Mouse (Mus musculus): ENCODE data around the gene Ascc2. TPM values are rescaled to one million over a fixed set of nuclear protein-coding genes. Genes with fewer than 3 reads are reported as not detected.

The Ascc2 gene
- polyA plus RNA-seq, 1 experiment = 18.0 TPM

DNA sequence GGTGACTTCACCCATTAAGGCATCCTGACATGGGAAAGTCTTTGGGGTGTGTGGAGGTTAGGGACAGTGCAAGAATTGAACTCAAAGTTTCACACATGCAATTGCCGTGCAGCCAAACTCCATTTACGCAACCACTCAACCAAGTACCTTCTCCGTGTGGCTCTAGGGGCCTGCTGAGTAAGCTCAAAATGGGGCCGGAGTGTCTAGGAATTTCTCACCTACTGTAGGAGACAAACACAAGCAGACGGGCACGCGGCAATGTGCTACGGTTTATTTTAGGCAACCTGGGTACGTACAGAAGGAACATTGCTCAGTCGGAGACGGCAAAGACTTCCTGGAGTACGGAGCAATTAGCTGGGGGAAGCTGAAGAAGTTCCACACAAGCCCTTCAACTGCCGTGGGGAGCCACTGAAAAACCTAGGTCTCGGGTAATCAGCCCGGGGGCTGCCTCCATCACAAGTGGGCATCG, 17.5 kb upstream of the Ascc2 start, which contains the start of gene Gm11032:
Gene Gm11032, plus strand, starts transcription at position 51 of the 469 bp plus-strand sequence.
- DNase-seq = no peak

DNA sequence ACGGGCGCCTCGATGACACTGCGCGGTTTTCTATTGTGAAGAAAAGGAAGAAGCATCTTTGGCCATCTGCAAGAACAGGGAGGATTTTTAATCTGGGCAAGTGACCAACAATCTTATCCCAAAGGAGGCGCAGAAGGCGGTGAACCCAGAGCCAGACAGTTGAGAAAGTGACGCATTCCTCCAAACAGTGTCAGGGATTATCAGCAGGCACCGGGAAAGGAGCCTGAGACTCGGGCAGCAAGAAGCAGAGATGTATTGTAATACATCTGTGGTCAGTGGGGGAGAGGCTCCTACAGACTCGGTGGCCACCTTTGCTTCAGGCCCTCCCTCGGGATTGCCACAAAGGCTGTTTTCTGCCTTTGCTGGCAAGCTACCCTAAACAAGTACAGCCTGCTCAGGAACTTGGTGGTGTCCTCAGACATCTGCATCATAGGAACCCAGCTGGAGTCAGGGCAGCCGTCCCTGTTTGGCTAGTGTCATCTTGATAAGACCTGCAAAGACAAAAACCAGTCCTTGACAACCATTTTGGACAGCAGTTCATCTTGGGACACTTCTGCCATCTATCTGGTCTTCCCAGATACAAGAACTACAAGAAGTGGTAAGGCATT, 16.9 kb upstream of the Ascc2 start:
- Histone ChIP-seq H3K4me3 (ENCODE audit: insufficient read depth, low read depth, low read length) (no peak overlapping the region), H3K4me1 (ENCODE audit: control insufficient read depth, insufficient read depth, low read length) (no peaks in the 10 kb centered on the region), H3K27ac (ENCODE audit: insufficient read depth, low read depth, low read length) (no peak overlapping the region), H3K36me3 (ENCODE audit: control insufficient read depth, insufficient read depth, low read length) (no peaks in the 10 kb centered on the region), H3K27me3 (replicated peaks; ENCODE audit: control insufficient read depth, insufficient read depth, low read length) (no peaks in the 10 kb centered on the region)
- peak; percentile 29 for DNase-seq
- WGBS = 66% methylated on average over 13 of the region's 13 CpGs
- no peak for TF ChIP-seq CTCF (conservative IDR thresholded peaks at IDR 0.05; ENCODE audit: insufficient read depth, insufficient read length, low read depth, low read length)
- TF ChIP-seq POLR2A (IDR thresholded peaks at IDR 0.05; ENCODE audit: low read depth, low read length) = no peak

More for the DNA sequence above, 17.5 kb upstream of the Ascc2 start, which contains the start of gene Gm11032:
- H3K4me1 ChIP-seq (ENCODE audit: control insufficient read depth, insufficient read depth, low read length) = no peaks in the 10 kb centered on the region
- TF ChIP-seq POLR2A (IDR thresholded peaks at IDR 0.05; ENCODE audit: low read depth, low read length) (no peak), CTCF (conservative IDR thresholded peaks at IDR 0.05; ENCODE audit: insufficient read depth, insufficient read length, low read depth, low read length) (no peak)
- H3K4me3 ChIP-seq (ENCODE audit: insufficient read depth, low read depth, low read length) = no peak within 1 kb of the TSS
- H3K36me3 ChIP-seq (ENCODE audit: control insufficient read depth, insufficient read depth, low read length) = no peaks in the 10 kb centered on the region
- no peak within 1 kb of the TSS for H3K27ac ChIP-seq (ENCODE audit: insufficient read depth, low read depth, low read length)
- H3K27me3 ChIP-seq (replicated peaks; ENCODE audit: control insufficient read depth, insufficient read depth, low read length) = no peaks in the 10 kb centered on the region
- WGBS = 80% methylated on average over 16 of the region's 16 CpGs

DNA sequence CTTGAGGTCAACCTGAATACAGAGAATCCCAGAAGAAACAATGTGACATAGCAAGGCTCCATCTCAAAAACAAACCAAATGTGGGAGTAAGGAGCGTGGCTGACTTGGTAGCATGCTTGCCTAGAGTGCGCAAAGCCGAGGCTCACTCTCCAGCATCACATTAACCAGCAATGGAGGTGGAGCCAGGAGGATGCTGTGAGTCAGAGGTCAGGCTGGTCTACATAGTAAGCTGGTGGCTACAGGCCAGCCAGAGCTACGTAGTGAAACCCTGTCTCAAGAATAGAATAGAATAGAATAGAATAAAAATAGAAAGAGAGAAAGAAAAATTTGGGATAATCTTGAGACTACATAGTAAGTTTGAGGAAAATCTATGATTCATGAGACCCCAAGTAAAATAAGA, 15.7 kb upstream of the Ascc2 start:
- Histone ChIP-seq H3K27me3 (replicated peaks; ENCODE audit: control insufficient read depth, insufficient read depth, low read length) (no peaks in the 10 kb centered on the region), H3K36me3 (ENCODE audit: control insufficient read depth, insufficient read depth, low read length) (no peaks in the 10 kb centered on the region), H3K4me1 (ENCODE audit: control insufficient read depth, insufficient read depth, low read length) (no peaks in the 10 kb centered on the region), H3K27ac (ENCODE audit: insufficient read depth, low read depth, low read length) (no peak overlapping the region), H3K4me3 (ENCODE audit: insufficient read depth, low read depth, low read length) (no peak overlapping the region)
- no peak for DNase-seq
- no peak for TF ChIP-seq POLR2A (IDR thresholded peaks at IDR 0.05; ENCODE audit: low read depth, low read length)
- TF ChIP-seq CTCF (conservative IDR thresholded peaks at IDR 0.05; ENCODE audit: insufficient read depth, insufficient read length, low read depth, low read length) = no peak
- 57% methylated on average over 4 of the region's 4 CpGs for WGBS

DNA sequence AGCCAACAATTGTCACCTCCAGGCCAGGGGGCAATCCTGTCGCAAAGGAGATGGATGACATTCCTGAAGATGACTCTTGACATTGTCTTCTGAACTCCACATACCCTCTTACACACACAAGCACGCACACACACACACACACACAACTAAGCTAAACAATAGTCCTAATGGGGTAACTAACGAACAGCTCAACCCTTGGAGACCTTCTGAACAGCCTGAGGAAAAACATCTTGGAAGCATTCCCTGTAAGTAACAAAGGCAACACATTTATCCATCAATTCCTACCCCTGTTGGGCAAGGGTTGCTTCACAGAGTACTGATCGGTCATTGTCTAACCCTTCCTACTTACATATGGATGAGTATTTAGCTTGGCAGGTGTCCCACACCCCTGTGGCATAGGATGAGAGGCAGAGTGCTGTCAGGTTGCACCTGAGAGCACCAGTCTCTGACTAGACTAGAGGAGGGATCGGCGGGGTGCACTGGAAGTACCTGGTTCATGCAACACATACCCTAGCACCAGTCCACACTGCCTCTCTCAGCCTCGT, 15.0 kb upstream of the Ascc2 start:
- Histone ChIP-seq H3K27ac (ENCODE audit: insufficient read depth, low read depth, low read length) (no peak overlapping the region), H3K4me1 (ENCODE audit: control insufficient read depth, insufficient read depth, low read length) (no peaks in the 10 kb centered on the region), H3K36me3 (ENCODE audit: control insufficient read depth, insufficient read depth, low read length) (no peaks in the 10 kb centered on the region), H3K4me3 (ENCODE audit: insufficient read depth, low read depth, low read length) (no peak overlapping the region), H3K27me3 (replicated peaks; ENCODE audit: control insufficient read depth, insufficient read depth, low read length) (no peaks in the 10 kb centered on the region)
- no peak for TF ChIP-seq POLR2A (IDR thresholded peaks at IDR 0.05; ENCODE audit: low read depth, low read length)
- no peak for TF ChIP-seq CTCF (conservative IDR thresholded peaks at IDR 0.05; ENCODE audit: insufficient read depth, insufficient read length, low read depth, low read length)
- no peak for DNase-seq
- WGBS = 70% methylated on average over 7 of the region's 7 CpGs

DNA sequence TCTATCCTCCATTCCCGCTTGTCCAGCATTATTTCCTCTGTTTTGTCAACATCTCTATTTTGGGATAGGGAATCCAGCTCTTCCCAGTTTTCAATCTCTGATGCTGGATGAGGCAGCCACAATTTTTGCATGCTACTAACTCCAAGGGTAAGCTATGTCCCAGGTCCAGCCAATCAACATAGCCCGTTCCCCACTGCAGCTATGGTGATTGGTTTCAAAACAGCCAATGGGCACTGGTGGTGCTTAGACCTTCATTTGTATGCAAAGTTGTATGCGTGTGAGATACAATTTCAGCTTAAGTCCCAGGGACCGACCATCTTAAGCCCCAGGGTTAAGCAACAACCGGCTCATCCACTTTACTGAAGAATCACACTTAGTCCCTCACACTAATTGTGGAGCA, 14.6 kb upstream of the Ascc2 start:
- Histone ChIP-seq H3K4me3 (ENCODE audit: insufficient read depth, low read depth, low read length) (no peak overlapping the region), H3K36me3 (ENCODE audit: control insufficient read depth, insufficient read depth, low read length) (no peaks in the 10 kb centered on the region)
- WGBS = 77% methylated on average over 5 of the region's 5 CpGs

DNA sequence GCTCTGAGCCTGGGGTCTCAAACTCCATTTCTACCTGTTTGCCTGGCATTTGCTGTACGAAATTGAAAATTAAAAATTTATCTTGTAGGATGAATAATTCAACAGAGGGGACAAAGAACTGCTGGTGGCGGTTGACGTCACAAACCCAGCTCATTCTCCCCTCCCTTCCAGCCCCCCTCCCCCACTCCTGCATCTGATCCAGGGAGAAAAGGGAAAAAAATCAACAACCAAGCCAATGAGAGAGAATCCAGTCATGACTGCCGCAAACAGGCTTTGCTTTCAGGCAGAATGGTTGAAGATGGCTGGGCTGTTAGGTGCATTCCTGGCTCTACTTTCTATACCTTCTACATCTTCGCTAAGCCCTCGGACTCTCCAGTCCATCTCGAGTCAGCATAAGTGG, 11.6 kb upstream of the Ascc2 start:
- H3K27ac ChIP-seq (ENCODE audit: insufficient read depth, low read depth, low read length) = no peak overlapping the region
- no peak for DNase-seq
- peaks cover 7% of the 10 kb centered on the region; the same call in 1 of the 2 replicates for H3K4me1 ChIP-seq (ENCODE audit: control insufficient read depth, insufficient read depth, low read length)
- 78% methylated on average over 7 of the region's 7 CpGs for WGBS
- no peaks in the 10 kb centered on the region for H3K27me3 ChIP-seq (replicated peaks; ENCODE audit: control insufficient read depth, insufficient read depth, low read length)
- H3K36me3 ChIP-seq (ENCODE audit: control insufficient read depth, insufficient read depth, low read length) = no peaks in the 10 kb centered on the region
- TF ChIP-seq POLR2A (IDR thresholded peaks at IDR 0.05; ENCODE audit: low read depth, low read length) = no peak
- TF ChIP-seq CTCF (conservative IDR thresholded peaks at IDR 0.05; ENCODE audit: insufficient read depth, insufficient read length, low read depth, low read length) = no peak
- H3K4me3 ChIP-seq (ENCODE audit: insufficient read depth, low read depth, low read length) = no peak overlapping the region

More for the DNA sequence above, 14.6 kb upstream of the Ascc2 start:
- TF ChIP-seq CTCF (conservative IDR thresholded peaks at IDR 0.05; ENCODE audit: insufficient read depth, insufficient read length, low read depth, low read length) (no peak), POLR2A (IDR thresholded peaks at IDR 0.05; ENCODE audit: low read depth, low read length) (no peak)
- H3K4me1 ChIP-seq (ENCODE audit: control insufficient read depth, insufficient read depth, low read length) = no peaks in the 10 kb centered on the region
- no peaks in the 10 kb centered on the region for H3K27me3 ChIP-seq (replicated peaks; ENCODE audit: control insufficient read depth, insufficient read depth, low read length)
- H3K27ac ChIP-seq (ENCODE audit: insufficient read depth, low read depth, low read length) = no peak overlapping the region
- DNase-seq = no peak

DNA sequence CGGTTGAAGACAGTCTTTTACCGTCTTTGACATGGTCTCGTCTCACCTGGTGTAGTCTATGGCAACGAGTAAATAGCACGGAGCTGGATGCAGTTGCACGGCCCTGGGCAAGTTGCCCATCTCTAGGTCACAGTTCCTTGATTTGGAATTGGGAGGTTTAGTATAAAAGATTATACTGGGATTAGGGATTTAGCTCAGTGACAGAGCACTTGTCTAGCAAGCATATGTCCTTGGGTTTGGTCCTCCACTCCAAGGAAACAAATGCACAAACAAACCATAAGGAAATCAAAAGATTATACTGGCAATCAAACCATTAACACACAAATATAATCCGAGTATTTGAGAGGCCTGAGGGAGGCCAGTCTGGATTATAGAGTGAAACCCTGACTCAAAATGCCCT, 9.9 kb upstream of the Ascc2 start:
- no peaks in the 10 kb centered on the region for H3K27me3 ChIP-seq (replicated peaks; ENCODE audit: control insufficient read depth, insufficient read depth, low read length)
- no peak overlapping the region for H3K4me3 ChIP-seq (ENCODE audit: insufficient read depth, low read depth, low read length)
- WGBS = 58% methylated on average over 7 of the region's 7 CpGs
- no peak overlapping the region for H3K27ac ChIP-seq (ENCODE audit: insufficient read depth, low read depth, low read length)
- TF ChIP-seq CTCF (conservative IDR thresholded peaks at IDR 0.05; ENCODE audit: insufficient read depth, insufficient read length, low read depth, low read length) (no peak), POLR2A (IDR thresholded peaks at IDR 0.05; ENCODE audit: low read depth, low read length) (no peak)
- DNase-seq = no peak
- peaks cover 13% of the 10 kb centered on the region for H3K4me1 ChIP-seq (ENCODE audit: control insufficient read depth, insufficient read depth, low read length)
- H3K36me3 ChIP-seq (ENCODE audit: control insufficient read depth, insufficient read depth, low read length) = no peaks in the 10 kb centered on the region
